Mouse (Mus musculus): Measurements from ENCODE around the gene Nudt17.
"Not testable (repeated sequence)": the region's sequence is repeated elsewhere in the genome, so short reads cannot be mapped to it uniquely, and the experiment has no call there.

The Nudt17 gene

DNA sequence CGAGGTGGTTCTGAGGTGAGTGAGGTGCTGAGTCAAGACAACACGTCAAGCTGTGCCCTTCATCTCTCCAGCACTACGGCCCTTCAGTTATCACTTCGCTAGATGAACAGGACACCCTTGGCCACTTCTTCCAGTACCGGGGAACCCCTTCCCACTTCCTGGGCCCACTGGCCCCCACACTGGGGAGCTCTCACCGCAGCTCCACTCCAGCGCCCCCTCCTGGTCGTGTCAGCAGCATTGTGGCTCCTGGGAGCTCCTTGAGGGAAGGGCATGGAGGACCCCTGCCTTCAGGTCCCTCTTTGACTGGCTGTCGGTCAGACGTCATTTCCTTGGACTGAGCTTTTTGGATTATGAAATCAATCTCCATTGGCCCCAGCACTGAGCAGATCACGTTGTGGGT, 3.6 kb downstream of the Nudt17 start:
- in situ Hi-C loops (cut with MboI, MseI) = loop anchor here (5.0 kb wide), 1 partner anchor 58 kb away; no protein-coding TSS in a partner anchor

DNA sequence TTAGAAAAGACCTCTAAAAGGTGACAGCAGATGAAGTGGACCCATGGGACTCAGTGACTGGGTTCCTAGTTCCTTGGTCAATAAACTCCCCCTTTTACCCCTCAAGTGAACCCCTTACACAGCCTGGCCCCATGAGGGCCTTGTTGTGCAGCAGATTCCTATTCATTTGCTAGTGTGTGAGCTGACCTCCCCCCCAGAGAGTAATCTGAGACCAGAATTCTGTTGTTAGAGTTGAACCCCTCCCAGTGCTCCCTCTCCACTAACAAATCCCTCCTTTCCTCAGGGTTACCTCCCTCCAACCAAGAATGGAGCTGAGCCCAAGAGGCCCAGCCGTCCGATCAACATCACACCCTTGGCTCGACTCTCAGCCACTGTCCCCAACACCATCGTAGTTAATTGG, 7.4 kb downstream of the Nudt17 start:
- in situ Hi-C loops (cut with MboI, MseI) = loop anchor here (5.0 kb wide), 1 partner anchor 61 kb away; no protein-coding TSS in a partner anchor

DNA sequence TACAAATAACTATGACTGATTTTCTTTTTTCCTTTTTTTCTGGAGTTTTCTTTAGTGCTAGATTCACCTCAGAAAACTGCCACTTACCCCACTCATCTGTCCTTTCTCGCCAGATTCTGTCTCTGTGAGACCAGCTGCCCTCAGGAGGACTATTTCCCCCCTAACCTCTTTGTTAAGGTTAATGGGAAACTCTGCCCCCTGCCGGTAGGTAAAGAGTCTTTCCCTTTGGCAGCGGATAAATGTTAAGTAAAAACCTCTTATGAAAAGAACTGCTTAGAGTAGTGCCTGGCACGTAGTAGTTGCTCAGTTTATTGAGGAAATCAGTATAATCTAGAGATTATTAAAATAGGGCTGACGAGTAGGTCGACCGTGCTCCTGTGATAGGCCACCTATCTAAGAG, 8.0 kb downstream of the Nudt17 start:
- in situ Hi-C loops (cut with MboI, MseI) = loop anchor here (5.0 kb wide), 1 partner anchor 62 kb away; no protein-coding TSS in a partner anchor

DNA sequence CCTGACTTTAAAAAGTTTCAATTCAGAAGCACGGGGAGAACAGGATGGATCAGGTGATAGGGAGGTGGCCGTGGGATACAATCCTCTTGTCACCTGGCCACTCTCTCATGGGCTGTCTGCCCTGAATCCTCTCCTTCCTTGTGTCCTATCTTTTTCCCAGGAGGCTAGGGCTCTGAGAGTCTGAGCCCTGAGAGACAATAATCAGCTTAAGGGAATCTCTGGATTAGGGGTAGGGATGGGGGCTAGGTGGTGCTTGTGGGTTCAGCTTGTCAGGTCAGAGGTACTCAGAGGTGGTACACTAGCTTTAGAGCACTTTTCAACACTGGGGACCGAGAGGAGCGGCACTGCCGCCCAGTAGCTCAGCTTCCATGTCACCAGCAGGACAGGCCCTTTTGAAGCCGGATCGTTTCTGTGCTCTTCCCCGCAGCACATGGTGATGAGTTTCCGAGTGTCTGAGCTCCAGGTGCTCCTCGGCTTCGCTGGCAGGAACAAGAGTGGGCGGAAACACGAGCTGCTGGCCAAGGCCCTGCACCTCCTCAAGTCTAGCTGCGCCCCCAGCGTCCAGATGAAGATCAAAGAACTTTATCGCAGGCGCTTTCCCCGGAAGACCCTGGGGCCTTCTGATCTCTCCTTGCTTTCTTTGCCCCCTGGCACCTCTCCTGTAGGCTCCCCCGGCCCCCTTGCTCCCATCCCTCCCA, 9.2 kb downstream of the Nudt17 start:
- in situ Hi-C loops (cut with MboI, MseI) = no loop called here

DNA sequence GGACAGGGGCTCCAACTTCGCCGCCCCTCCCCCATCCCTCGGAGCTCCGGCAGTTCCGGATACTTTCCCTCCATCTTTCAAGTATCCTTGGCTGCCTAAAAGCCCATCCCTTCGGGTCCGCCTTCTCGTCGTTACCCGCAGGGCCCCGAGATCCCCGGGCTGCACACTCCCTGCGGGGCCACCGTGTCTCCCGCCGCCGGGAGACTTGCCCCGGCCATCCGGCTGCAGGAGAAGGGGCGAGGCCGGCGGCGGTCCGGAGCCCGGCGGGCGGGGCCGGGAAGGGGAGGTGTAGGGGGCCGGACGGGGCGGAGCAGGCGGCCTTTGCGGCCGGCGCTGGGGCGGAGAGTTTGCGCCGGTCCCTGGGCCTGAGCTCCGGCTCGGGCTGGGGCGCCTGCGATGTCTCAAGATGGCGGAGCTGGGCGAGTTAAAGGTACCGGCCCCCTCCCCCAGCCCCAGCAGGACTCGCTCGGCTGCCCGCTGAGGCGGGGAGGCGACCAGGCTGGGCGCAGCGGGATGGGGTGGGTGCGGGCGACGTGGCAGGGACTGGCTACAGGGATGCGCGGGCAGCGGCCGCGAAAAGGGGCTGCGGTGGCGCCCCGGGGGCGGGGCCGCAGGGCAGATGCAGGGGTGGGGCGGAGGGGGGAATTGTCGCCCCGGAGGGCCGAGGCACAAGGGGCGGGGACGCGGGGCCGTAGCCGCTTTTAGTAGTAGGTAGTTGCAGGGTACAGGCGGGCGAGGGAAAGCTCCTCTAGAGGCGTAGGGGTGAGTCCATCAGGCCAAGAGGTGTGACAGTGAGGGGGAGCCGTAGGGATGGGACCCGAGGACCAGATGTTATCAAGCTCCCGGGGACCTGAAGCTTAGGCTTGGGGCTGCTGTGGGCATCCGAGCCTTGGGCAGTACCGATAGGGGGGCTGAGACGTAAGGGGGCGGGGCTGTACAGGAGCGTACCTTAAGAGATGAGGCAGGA, 11.3 kb downstream of the Nudt17 start:
- in situ Hi-C loops (cut with MboI, MseI) = no loop called here

DNA sequence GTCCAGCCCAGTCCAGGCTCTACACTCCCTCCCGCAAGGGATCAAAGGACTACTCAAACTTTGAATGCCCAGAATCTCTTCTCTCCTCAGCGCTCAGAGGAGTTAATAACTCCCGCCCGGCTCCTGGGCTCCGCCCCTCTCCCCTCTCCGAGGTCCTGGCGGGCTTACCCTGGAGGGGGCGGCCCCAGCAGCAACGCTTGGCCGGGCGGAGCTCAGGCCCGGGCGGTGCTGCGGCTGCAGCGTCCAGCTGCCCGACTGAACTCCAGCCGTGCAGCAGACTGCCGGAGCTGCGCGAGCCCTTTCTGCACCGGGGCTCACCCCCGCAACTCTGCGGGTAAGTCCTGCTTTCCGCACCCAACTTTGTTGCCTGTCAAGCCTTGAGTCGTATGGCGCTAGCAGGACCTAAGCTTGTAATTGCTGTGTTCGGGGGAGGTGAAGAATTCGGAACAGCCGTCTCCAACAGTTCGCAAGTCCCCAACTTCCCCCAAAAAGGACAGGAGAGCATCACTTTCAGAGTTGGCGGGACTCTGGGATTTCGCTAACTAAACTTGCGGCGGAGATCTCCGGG, 12.1 kb downstream of the Nudt17 start, which contains the start of gene Pias3:
Gene Pias3, plus strand, starts transcription at position 187 of the 568 bp plus-strand sequence.
- in situ Hi-C loops (cut with MboI, MseI) = no loop called here

DNA sequence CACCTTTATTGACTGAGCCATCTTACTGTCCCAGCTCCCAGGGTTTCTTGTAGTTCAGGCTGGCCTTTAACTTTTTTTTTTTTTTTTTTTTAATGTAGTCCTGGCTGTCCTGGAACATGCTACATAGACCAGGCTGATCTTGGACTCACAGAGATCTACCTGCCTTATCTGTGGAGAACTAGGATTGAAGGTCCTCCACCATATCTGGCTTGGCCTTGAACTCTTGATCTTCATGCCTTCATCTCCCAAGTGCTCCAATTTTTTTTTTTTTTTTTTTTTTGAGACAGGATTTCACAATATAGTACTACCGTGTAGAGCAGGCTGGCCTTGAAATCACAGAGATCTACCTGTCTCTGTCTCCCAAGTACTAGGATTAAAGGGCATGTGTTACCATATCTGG, 14.8 kb downstream of the Nudt17 start:
- in situ Hi-C loops (cut with MboI, MseI) = no loop called here

DNA sequence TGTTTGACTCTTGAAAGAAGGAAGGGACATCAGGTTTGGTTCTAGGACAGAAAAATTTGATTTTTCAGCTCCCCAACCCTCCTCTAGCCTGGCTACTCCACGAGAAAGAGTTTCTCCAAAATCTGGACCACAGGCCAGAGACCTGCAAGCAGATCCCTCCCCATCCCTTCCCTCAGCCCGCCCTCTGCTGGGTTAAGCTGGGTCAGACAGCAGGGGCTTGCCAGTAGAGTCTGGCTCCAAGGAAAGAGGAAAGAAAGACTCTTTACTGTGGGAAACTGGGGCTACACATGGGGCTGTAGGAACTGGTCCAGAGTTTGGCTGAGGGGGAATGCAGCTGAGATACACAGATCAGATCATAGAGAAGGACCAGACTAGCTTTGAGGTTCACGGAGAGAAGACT, 15.9 kb downstream of the Nudt17 start:
- in situ Hi-C loops (cut with MboI, MseI) = no loop called here

DNA sequence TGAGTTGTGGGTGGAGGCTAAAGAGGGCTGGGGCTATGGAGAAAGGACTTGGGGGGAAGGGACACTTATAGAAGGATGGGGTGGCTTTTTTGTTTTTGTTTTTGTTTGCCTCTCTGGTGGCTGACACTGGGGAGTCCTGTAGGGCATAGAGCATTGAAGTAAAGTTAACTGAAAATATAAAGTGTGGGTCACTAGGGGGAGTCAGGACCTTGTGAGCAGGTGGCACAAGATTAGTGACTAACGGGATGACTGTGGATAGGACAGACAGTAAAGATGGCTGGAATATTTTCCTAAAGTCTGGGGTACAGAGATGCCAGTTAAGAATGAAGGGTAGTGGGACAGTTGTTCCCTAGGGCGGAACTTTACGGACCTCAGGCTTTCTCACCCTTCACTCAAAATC, 18.1 kb downstream of the Nudt17 start:
- in situ Hi-C loops (cut with MboI, MseI) = no loop called here

DNA sequence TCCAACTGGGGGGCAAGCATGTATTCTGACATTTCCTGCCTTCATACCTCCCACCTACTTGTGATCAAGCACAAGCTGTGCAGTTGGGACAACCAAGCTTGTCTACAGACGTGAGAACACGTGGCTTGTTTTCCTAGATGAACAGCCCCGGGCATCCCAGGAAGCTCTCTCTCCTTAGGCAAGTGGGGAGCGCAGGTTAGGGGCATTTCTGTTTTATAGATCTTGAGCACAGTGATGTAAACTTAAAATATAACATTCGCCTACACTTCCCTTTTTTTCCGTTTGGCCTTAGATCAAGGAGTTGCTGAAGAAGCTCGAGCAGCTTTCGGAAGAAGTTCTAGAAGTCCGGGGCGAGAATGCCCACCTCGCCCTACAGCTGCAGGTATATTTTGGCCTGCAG, 19.5 kb downstream of the Nudt17 start:
- in situ Hi-C loops (cut with MboI, MseI) = no loop called here

DNA sequence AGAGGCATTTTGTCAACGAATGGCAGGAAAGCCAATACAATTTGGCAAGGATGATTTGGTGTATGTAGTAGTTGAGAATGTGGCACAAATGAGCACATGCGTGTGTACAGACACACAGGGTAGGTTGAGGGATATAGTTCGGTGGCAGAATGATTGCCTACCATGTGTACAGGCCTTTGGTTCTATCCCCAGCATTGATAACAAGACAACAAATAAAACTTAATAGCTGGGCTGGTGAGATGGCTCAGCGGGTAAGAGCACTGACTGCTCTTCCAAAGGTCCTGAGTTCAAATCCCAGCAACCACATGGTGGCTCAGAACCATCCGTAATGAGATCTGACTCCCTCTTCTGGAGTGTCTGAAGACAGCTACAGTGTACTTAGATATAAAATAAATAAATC, 22.3 kb downstream of the Nudt17 start:
- in situ Hi-C loops (cut with MboI, MseI) = not testable (repeated sequence)

DNA sequence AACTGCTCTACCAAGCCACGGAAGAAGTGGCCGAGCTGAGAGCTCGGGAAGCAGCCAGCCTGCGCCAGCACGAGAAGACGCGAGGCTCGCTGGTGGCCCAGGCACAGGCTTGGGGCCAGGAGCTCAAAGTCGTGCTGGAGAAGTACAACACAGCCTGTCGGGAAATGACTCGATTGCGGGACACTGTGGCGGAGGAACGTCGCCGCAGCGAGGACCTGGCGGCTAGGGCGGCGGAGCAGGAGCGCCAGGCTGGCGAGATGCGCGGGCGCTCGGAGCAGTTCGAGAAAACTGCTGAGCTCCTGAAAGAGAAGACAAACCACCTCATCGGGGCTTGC, 23.6 kb downstream of the Nudt17 start:
- in situ Hi-C loops (cut with MboI, MseI) = no loop called here

DNA sequence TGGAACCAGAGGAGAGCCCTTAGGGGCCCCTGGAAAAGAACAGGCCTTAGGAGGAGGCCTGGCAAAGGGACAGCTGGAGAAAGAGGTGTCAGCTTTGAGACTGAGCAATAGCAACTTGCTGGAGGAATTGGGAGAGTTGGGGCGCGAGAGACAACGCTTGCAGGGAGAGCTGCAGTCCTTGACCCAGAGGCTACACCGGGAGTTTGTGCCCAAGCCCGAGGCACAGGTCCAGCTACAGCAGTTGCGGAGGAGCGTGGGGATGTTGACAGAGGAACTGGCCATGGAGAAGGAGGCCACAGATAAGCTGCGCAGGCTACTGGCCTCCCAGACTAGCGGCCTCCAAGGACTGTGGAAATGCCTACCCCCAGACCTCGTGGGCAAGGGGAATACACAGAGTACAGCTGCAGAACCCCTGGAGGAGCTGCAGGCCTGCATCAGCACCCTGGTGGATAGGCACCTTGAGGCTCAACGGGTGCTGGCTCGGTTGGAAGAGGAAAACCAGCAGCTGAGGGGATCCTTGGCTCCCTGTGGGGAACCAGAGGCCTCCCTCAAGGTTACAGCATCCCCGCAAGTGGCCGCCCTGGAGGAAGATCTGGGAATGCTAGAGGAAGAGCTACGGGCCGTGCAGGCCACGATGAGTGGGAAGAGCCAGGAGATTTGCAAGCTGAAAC, 24.1 kb downstream of the Nudt17 start:
- in situ Hi-C loops (cut with MboI, MseI) = no loop called here

DNA sequence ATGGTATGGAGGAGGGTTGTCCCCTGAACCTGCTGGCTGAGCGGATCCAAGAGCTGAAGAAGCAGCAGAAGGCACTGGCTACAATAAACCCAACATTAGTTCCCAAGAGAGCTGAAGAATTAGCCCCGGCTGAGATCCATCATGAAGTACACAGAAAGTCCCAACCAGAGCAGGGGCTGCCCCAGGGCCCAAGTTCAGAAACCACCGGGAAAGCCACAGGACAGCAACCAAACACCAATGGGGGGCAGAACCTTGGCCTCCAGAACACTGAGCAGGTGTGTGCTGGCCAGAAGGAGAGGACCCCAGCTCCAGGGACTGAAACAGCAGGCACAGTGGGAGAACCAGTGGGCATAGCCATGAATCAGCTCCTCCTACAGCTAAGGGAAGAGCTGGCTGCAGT, 24.9 kb downstream of the Nudt17 start:
- in situ Hi-C loops (cut with MboI, MseI) = no loop called here

DNA sequence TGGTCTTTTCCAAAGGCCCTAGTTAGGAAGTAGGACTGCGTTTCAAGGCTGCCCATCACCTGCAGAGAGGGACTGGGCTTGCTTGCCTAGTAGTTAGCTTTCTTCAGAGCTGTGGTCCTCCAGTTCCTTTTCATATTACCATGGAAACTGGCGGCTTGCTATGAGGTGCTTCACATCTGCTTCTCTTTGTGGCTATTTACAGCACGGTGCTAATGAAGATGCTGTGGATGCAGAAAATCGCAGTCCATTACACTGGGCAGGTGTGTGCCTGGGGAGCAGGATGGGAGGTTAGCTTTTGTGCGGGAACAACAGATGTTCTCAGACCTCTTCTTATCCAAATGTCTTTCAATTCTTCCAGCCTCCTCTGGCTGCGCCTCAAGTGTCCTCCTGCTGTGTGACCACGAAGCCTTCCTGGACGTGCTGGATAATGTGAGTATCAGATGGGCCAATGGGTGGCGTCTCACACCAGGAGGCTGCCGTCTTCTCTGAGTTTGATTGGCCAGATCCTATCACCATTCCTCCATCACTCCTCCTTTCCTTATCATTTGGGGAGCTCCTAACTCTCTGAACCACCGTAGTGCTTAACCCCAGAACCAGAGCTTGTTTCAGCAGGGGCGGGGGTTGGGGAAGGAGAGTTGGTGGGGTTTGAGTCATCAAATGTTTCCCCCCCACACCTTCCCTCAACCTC, 27.9 kb downstream of the Nudt17 start:
- in situ Hi-C loops (cut with MboI, MseI) = no loop called here

DNA sequence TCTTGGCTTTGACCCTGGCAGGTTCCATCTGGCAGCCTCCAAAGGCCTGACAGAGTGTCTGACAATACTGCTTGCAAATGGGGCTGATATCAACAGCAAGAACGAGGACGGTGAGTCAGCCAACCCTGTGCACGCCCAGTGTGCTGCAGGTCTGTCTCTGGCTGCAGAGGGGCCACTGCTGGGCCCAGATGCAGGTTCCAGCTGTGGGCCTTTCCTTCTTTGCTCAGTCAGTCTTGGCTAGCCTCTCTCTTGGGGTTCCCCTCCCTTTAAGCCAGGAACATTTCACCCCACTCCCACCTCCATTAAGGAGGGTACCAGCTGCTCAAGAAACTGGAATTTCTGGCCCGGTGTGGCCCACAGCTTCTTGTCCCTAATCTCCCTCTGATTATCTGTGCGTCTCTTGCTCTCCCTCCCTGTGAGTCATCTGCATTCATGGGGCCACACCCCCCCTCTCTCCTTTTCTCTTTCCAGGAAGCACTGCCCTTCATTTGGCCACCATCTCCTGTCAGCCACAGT, 29.1 kb downstream of the Nudt17 start:
- in situ Hi-C loops (cut with MboI, MseI) = no loop called here

DNA sequence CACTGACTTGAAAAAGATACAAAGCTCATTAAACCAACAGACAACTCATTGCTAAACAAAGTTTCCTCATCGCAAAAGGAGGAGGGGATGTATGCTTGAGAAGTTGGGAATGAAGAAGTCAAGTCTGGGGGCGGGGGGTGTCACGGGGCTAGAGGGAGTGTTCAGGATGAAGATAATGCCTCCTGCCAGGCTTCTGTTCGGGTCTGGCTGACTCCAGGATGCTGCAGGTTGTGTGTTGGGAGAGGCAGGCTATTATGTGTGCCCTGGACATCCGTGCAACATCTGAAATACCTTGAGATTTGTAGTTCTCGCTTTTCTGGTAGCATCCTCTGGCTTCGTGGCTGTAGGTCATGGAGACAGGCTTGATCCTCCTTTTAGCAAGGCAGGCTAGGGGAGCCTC, 29.9 kb downstream of the Nudt17 start:
- in situ Hi-C loops (cut with MboI, MseI) = no loop called here

DNA sequence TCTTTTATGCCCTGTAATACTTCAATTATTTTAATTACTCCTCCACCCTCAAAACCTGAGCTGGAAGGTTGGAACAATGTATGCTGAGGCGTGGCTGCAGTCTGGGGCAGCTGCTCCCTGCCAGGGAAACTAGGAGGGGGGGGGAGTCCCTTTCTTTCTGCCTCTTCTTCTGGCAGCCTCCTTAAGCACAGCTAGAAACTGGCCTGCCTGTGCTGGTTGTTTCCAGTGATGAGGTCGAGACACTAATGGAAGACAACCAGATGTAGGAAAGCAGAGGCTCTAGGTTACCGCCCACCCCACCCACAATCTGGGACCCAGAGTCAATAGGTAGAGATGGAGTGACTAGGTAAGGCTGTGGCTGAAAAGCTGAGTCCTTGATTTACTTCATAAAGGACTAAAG, 32.7 kb downstream of the Nudt17 start:
- in situ Hi-C loops (cut with MboI, MseI) = no loop called here

DNA sequence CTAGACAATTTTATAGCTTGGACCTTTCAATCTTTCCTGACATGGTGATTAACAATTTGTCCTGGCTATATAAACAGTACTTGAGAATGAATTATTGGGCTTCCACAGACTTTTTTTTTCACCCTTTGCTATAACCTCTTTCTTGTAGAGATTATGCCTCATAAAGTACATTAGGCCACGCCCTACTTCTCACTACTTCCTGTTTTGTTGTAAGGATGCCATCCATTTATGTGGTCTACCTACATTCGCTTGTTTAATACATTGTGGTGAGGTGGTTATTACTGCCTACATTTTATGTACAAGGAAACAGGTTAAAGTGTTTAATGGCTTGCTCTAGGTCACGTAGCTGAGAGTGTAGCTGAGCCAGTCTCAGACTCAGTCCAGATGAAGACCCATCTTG, 33.2 kb downstream of the Nudt17 start:
- in situ Hi-C loops (cut with MboI, MseI) = no loop called here

DNA sequence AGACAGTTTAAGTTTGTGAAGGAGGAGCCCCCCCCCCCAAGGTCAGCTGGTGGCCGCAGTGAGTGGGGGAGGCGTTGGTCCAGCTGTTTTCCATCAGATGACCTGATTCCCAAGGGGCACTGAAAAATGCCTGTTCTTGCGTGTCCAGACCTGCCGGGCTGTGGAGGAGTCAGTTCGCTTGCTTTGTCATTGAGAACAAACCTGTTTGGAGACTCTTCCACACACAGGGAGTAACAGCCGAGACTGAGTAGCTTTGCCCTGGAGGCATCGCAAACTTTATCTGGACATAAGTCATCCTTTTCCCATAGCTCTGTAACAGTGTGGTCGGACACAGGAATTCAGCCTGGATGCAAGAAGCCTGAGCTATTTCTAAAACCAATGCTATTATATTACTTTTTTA, 33.9 kb downstream of the Nudt17 start:
- in situ Hi-C loops (cut with MboI, MseI) = no loop called here

DNA sequence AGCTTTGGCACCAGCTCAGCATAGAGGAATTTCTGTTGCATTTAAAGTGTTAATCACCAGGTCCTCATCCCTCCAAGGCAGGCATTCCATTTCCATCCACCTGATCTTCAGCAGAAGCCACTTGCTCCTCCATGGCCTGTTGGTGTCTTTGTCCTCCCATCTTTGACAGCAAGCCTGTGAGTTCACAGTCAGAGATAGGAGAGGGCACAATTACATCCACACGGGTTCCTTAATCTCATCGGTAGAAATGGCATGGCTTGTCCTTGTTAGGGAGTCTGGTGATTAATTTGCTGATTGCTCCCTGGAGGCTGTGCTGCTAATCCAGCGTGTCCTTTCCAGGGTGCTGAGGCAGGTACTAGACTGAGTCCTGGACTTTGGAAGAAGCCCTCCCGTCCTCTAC, 34.8 kb downstream of the Nudt17 start:
- in situ Hi-C loops (cut with MboI, MseI) = no loop called here

Data from T-helper 1 cell (primary cell).